Mouse (Mus musculus): Measurements from ENCODE around the gene Luzp4. TPM values are rescaled to one million over a fixed set of nuclear protein-coding genes. Genes with fewer than 3 reads are reported as not detected.

Gene Luzp4
- under 1 TPM; 0.05 to 0.83 TPM for polyA plus RNA-seq (2012; fragmentation: generic; extraction: Trizol)

GRCm38 (mm10) chrX:148857340-148857739 is at the start of gene Luzp4:
Gene Luzp4 (plus strand): TSS chrX:148857640.

Other genes starting within 250 kb of the Luzp4 start
- not detected for gene Gm8334, start 242.5 kb upstream of the Luzp4 start, polyA plus RNA-seq (2012; fragmentation: generic; extraction: Trizol)
- gene Gm15127, start 194.0 kb upstream of the Luzp4 start, polyA plus RNA-seq (2012; fragmentation: generic; extraction: Trizol) = under 1 TPM in 1 of 2 experiments, not detected in 1; 0.04 TPM
- gene Ott, start 216.6 kb downstream of the Luzp4 start, polyA plus RNA-seq (2012; fragmentation: generic; extraction: Trizol) = not detected